Mouse (Mus musculus): ENCODE results near the gene Lrig3.

- TF ChIP-seq POLR2A (IDR thresholded peaks at IDR 0.05; ENCODE audit: low read depth, low read length) (no peak), CTCF (IDR thresholded peaks at IDR 0.05; ENCODE audit: extremely low read depth, insufficient read depth, insufficient read length, insufficient replicate concordance) (no peak)
Observed at GRCm38 (mm10) chr10:126000861-126001390, 35.0 kb downstream of the Lrig3 start.

All from spleen, adult 2 months (tissue).